Mouse (Mus musculus): ENCODE results near the gene Eefsec.

The Eefsec gene

GRCm38 (mm10) chr6:88343485-88344450 lies 102.6 kb downstream of the Eefsec start:
- DNase-seq (ENCODE audit: low spot score in 2 of 2), result no peak

DNA sequence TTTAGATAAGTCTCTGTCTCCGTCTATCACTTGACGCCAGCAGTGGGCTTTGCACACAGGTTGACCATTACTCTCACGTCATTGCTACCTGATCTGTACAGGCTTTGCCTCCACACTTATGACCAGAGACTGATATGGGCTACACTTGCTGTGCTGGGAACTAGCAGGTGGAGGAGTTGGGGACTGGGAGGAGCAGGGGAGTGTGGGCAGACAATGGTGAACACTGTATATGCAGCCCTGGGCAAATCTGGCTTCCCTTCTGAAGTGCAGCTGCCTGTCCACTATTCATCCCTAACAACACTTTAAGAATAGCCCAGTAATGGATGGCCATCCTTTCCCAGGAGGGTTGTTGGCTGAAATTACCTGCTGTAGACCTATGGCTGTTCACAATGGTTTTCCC lies 103.4 kb downstream of the Eefsec start:
- DNase-seq (ENCODE audit: low spot score in 2 of 2), result no peak

DNA sequence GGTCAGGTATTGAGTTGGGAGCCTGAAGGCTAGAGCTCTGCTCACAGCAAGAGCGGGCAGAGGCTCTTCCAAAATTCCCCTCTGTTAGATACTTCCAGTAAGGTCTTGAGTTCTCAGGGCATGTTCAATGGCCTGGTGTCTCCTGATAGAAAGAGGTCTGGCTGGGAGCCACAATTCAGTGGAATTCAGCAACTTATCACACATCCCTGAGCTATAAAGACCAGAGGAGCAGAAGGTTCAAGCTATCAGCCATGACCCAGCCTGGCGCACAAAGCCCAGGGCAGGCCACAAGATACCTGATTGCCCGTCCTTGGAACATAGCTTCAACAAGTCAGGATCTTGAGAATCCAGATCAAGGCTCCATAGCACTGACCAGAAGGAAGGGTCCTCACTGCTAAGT lies 105.2 kb downstream of the Eefsec start:
- DNase-seq (ENCODE audit: low spot score in 2 of 2), result no peak

DNA sequence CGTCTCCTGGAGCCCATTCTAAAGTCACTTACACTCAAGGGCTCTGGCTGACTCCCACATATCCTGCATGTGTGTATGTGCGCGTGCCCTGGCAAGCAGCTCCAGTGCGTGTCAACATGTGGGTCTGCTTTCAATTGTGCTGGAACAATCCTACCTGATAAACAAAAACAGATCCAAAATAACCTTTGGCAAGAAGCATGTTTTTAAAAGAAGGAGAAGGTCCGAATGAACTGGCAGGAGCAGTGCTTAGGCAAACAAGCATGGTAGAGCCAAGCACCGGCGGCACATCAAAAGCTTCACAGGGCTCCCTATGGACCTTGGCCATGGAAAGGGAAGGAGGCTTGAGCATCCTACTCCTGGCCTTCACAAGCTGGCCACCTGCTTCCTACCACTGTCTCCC lies 105.6 kb downstream of the Eefsec start:
- no peak for DNase-seq (ENCODE audit: low spot score in 2 of 2)

DNA sequence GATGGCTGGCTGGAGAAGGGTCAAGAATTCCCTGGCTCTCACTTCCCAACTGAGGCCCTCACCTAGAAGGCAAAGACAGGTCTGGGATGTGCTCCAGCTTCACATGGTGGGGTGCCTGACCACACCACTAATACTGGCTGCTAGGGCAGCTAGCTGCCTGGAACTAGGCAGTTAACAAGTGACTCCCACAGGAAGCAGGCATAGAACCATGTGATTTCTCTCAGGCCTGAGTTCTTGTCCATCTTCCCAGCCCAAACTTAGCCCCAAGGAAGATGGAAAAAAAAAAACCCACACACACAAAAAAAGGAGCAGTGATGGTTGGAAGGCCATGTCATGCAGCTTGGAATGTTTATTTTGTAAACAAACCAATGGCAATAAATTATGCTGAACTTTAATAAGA lies 117.0 kb downstream of the Eefsec start:
- no peak for DNase-seq (ENCODE audit: low spot score in 2 of 2)

GRCm38 (mm10) chr6:88321879-88322278 lies 124.5 kb downstream of the Eefsec start:
- no peak for DNase-seq (ENCODE audit: low spot score in 2 of 2)

GRCm38 (mm10) chr6:88321253-88321652 lies 125.1 kb downstream of the Eefsec start:
- DNase-seq (ENCODE audit: low spot score in 2 of 2), result no peak

GRCm38 (mm10) chr6:88319735-88320134 lies 126.6 kb downstream of the Eefsec start:
- DNase-seq (ENCODE audit: low spot score in 2 of 2), result no peak

GRCm38 (mm10) chr6:88315295-88315694 lies 131.0 kb downstream of the Eefsec start:
- no peak for DNase-seq (ENCODE audit: low spot score in 2 of 2)

DNA sequence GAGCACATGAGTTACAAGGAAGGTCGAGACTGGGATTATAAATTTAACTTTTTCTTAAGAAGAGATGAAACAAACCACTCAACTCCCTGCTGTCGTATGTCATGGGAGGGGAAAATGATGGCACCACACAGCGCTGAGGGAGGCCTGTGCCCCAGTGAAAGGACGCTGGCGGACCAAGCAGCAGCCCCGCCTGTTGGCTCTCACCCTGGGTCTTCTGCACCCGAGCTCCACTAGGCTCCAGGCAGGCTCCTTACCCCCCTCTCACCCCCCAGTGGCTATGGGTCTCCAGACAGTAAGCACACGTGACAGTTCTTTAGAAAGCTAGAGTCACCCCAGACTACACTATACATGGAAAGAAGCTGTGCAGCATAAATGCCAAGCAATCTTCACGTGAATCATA lies 132.4 kb downstream of the Eefsec start:
- no peak for DNase-seq (ENCODE audit: low spot score in 2 of 2)

GRCm38 (mm10) chr6:88311593-88311992 lies 134.7 kb downstream of the Eefsec start:
- no peak for DNase-seq (ENCODE audit: low spot score in 2 of 2)

GRCm38 (mm10) chr6:88306100-88306746 lies 140.1 kb downstream of the Eefsec start:
- DNase-seq (ENCODE audit: low spot score in 2 of 2), result no peak

DNA sequence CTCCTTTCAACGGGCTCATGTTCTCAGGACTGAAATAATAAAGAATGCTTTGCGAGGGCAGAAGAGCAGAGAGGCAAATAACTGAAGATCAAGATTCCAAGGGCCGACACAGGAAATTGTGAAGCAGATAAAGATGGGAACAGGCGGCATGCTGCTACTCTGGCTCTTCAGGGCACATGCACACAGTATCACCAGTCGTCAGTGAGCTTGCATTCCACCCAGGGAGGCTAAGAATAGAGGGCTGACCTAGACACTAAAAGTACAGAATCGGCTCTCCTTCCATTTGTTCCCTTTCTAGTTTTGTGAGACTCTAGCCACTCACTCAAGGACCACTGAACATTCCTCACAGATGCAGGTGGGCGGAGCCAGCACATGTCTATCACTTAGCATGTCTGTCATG lies 145.1 kb downstream of the Eefsec start:
- DNase-seq (ENCODE audit: low spot score in 2 of 2), result no peak

DNA sequence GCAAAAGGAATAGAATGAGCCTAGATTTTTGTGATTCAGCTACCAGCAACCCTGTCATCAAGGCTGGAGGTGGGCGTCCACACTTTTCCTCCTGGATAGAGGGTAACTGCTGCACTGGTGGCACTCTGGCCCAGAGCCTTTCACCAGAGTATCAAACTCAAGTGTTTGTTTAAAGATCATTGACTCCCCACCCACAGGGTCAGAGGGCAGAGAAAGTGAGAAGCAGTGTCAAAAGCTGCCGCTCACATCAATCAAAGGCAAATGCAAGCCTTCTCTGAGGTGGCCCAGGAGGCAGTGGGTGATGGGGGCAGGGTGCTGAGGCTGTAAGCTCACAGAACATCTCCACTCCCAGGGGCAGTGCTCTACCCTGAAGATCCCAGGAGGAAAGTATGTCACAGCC lies 146.8 kb downstream of the Eefsec start:
- DNase-seq (ENCODE audit: low spot score in 2 of 2), result no peak

- no peak for DNase-seq (ENCODE audit: low spot score in 2 of 2)
Observed at GRCm38 (mm10) chr6:88292274-88292909, 153.9 kb downstream of the Eefsec start.

GRCm38 (mm10) chr6:88290129-88290766 lies 156.1 kb downstream of the Eefsec start:
- no peak for DNase-seq (ENCODE audit: low spot score in 2 of 2)

GRCm38 (mm10) chr6:88278141-88278540 lies 168.2 kb downstream of the Eefsec start:
- no peak for DNase-seq (ENCODE audit: low spot score in 2 of 2)

GRCm38 (mm10) chr6:88277242-88277641 lies 169.1 kb downstream of the Eefsec start:
- DNase-seq (ENCODE audit: low spot score in 2 of 2), result no peak

- DNase-seq (ENCODE audit: low spot score in 2 of 2), result no peak
Observed at GRCm38 (mm10) chr6:88276221-88276620, 170.1 kb downstream of the Eefsec start.

GRCm38 (mm10) chr6:88274623-88275022 lies 171.7 kb downstream of the Eefsec start:
- DNase-seq (ENCODE audit: low spot score in 2 of 2), result no peak

DNA sequence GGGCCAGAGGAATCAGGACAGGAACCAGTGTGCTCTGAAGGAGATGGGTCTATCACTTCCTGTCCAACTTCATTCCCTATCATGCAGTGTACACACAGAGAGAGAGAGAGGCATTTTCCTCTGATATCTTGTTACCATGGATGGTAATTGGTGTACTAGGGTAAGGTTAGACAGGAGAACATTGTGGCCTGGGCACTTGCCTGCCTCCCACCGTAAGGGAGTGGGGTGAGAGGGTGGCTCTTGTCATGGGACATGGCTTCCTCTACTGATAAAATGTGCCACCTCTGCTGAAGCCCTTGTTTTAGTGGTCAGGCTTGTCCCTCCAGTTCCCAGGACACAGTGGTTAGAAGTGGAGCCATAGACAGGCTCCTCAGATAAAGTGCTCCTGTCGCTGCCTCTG lies 178.4 kb downstream of the Eefsec start:
- DNase-seq (ENCODE audit: low spot score in 2 of 2), result no peak

GRCm38 (mm10) chr6:88267068-88267467 lies 179.3 kb downstream of the Eefsec start:
- DNase-seq (ENCODE audit: low spot score in 2 of 2), result no peak

All from thymus, postnatal 10 days (tissue).